Mouse (Mus musculus) heart, postnatal 0 days (tissue): ENCODE measurements around the gene Vamp5.

Experiments
- CTCF ChIP-seq: IDR thresholded peaks from 2 replicates; pipeline ENCODE4 v1.5.1; 2016; ENCODE audit warnings: antibody characterized with exemption, control low read depth, low read depth
- EP300 ChIP-seq: IDR thresholded peaks from 2 replicates; pipeline ENCODE4 v1.6.1; 2016; ENCODE audit warnings: antibody characterized with exemption, low read depth

DNA sequence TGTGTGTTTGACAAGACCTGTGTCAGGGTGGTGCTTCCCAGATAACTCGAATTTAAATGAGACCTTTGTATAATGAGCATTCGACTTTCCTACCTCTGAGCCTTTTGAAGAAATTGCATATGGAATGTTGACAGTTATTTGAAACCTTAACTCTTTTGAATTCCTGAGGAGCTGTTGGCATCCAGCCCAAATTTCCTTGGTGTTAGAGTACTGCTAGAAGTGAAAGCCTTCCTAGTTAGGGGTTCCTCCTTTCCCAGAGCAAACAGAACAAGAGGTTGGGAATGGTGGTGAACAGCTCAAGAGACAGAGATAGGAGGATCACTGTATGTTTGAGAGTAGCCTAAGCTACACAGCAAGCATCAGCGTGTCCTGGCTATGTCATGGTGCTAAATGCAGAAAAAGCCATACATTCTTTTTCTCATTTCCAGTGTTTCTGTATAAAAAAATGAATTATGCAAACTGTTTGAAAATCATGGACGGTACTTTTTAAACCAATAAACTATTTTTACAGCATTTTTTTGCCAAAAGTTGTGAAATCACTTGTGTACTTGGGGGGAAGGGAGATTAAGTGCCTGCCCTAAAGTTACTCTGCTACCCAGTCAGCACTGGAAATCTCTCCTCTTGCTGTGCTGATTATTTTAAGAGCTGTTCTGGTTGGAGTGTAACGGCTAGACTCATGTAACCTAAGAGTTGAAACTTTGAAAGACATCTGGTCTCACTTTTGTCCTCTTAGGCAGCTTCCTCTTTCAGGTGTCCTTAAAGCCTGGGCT is 27.4 kb downstream of the Vamp5 start:
- TF ChIP-seq CTCF = no peak
- TF ChIP-seq EP300 = no peak
